Mouse (Mus musculus): ENCODE measurements around the gene Tedc1.

Tedc1 gene

GRCm38 (mm10) chr12:113138901-113139864 is 17.0 kb upstream of the Tedc1 start:
- no peak for DNase-seq (ENCODE audit: low spot score)

GRCm38 (mm10) chr12:113139908-113140615 is 16.2 kb upstream of the Tedc1 start, which contains the start of gene Crip2:
Gene Crip2, plus strand, starts transcription at chr12:113140236.
- DNase-seq (ENCODE audit: low spot score): peak; percentile 90

- DNase-seq (ENCODE audit: low spot score): no peak
These were observed 15.4 kb upstream of the Tedc1 start for GRCm38 (mm10) chr12:113140616-113141411.

GRCm38 (mm10) chr12:113141531-113141973 is 14.7 kb upstream of the Tedc1 start:
- DNase-seq (ENCODE audit: low spot score): no peak

GRCm38 (mm10) chr12:113142021-113142975 is 13.9 kb upstream of the Tedc1 start:
- peak; percentile 91 for DNase-seq (ENCODE audit: low spot score)

GRCm38 (mm10) chr12:113143164-113143563 is 13.1 kb upstream of the Tedc1 start:
- DNase-seq (ENCODE audit: low spot score): no peak

- DNase-seq (ENCODE audit: low spot score): peak; percentile 73
These were observed 12.0 kb upstream of the Tedc1 start for GRCm38 (mm10) chr12:113144001-113144756.

- DNase-seq (ENCODE audit: low spot score): no peak
These were observed 11.3 kb upstream of the Tedc1 start for GRCm38 (mm10) chr12:113144886-113145285.

GRCm38 (mm10) chr12:113145591-113145990 is 10.6 kb upstream of the Tedc1 start:
- no peak for DNase-seq (ENCODE audit: low spot score)

- peak; percentile 94 for DNase-seq (ENCODE audit: low spot score)
These were observed 9.8 kb upstream of the Tedc1 start, which contains the start of gene Crip1 for GRCm38 (mm10) chr12:113146112-113147057. Gene Crip1, plus strand, starts transcription at chr12:113146316.

- DNase-seq (ENCODE audit: low spot score): peak; percentile 71
These were observed 8.7 kb upstream of the Tedc1 start for GRCm38 (mm10) chr12:113147481-113147880.

- DNase-seq (ENCODE audit: low spot score): peak; percentile 76
These were observed 7.7 kb upstream of the Tedc1 start for GRCm38 (mm10) chr12:113148381-113149035.

- no peak for DNase-seq (ENCODE audit: low spot score)
These were observed 6.9 kb upstream of the Tedc1 start for GRCm38 (mm10) chr12:113149341-113149740.

GRCm38 (mm10) chr12:113149896-113150295 is 6.3 kb upstream of the Tedc1 start:
- no peak for DNase-seq (ENCODE audit: low spot score)

GRCm38 (mm10) chr12:113150591-113150990 is 5.6 kb upstream of the Tedc1 start:
- DNase-seq (ENCODE audit: low spot score): no peak

- DNase-seq (ENCODE audit: low spot score): peak; percentile 17
These were observed 5.2 kb upstream of the Tedc1 start for GRCm38 (mm10) chr12:113151046-113151445.

GRCm38 (mm10) chr12:113151661-113152271 is 4.5 kb upstream of the Tedc1 start:
- peak; percentile 61 for DNase-seq (ENCODE audit: low spot score)

- DNase-seq (ENCODE audit: low spot score): peak; percentile 34
These were observed 4.0 kb upstream of the Tedc1 start for GRCm38 (mm10) chr12:113152272-113152661.

Measured in MN1 (cell line).